Mouse (Mus musculus): ENCODE measurements around the gene Spesp1.

DNA sequence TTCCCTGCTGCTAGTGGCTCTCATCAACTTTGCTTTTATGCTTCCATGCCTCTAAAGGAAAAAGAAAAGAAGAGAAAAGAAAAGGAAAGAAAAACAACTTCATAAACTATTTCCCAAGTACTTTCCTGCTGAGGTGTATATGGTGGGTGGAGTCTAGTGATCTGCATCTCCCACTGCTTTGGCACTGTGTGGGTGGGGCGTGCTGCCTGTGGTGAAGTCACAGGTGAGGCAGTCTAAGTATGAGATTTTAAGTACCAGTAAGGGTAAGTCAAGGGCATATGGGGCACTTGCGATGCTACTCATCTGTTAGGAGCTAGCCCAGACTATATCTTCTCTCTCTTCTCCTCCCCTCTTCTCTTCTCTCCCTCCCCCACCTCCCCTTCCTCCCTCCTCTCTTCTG is 60.0 kb downstream of the Spesp1 start:
- no peak for TF ChIP-seq POLR2A (IDR thresholded peaks at IDR 0.05; ENCODE audit: insufficient read length, low read depth)
- TF ChIP-seq CEBPB (IDR thresholded peaks at IDR 0.05; ENCODE audit: insufficient read depth, poor library complexity, severe bottlenecking) = no peak

Data from myocyte (in vitro differentiated cells).